Mouse (Mus musculus) heart, adult 11 months (tissue): ENCODE measurements at regions not wholly inside any gene's neighbourhood (a gene's known extent, or its start where the extent isn't known, plus 50 kb on each side); places are given as distances from the start of the nearest gene placed in this dataset.

ENCODE experiments used
- DNase-seq: peaks from one replicate; pipeline ENCODE4 v3.0.0; 2022

DNA sequence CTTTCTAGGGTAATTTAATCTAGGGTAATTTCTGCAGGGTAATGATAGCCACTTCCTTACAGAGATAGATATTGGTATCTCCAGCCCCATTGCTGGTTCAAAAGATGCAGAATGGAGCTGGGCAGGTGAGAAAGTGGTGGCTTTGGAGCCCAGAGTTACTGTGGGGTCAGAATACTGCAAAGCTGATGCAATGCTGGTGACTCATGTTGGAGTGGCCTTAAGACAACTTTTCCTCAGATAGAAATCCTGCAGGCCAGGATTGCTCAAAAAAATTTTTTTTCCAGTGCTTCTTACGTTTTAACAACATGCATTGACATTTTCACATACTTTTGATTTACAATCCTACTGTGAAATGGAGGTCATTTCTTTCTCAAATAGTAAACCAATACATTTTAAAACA is 305.8 kb downstream of the Isl1 start:
- peak; percentile 31 for DNase-seq

GRCm38 (mm10) chr13:116002391-116002899 is 307.0 kb downstream of the Isl1 start:
- peak; percentile 74 for DNase-seq

DNA sequence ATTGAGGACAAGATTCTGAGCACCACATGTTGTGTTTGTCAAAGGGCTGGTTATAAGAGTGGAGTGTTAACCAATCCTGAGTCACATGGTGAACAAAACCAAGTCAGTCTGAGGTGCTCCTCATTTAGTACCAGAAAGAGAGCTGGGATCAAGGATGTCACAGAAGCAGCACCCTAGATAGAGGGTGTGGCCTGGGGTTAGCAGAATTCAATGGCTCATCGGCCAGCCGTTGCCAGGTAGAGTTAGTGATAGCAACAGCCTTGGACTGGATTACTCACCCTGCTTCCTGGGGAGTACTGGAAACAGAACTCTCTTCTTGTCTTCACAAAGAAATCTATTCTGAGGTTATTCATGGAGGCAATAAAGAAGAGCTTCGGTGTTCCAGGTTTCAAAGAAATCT is 318.9 kb downstream of the Isl1 start:
- no peak for DNase-seq

DNA sequence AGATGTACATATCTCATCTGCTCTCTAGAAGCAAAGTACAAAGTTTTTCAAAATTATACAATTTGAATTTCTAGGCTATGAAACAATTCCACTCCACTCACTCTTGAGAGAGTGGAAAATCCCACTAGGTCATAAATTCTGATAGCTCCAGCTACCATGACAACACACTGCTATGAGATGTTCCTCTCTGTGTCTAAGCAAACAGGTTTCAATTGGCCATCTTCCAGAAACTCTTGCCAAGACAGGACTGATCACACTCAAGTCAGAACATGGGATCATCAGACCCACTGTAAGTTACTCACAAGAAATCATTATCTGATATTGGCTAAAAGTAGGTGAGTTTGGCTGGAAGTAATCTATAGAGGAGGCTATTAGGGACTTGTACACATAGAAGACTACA is 320.4 kb downstream of the Isl1 start:
- no peak for DNase-seq

- DNase-seq = no peak
These were observed 323.2 kb downstream of the Isl1 start for GRCm38 (mm10) chr13:115986282-115986681.

- no peak for DNase-seq
These were observed 323.8 kb downstream of the Isl1 start for GRCm38 (mm10) chr13:115985715-115986114.

GRCm38 (mm10) chr13:115977890-115978203 is 331.6 kb downstream of the Isl1 start:
- no peak for DNase-seq

GRCm38 (mm10) chr13:115977118-115977889 is 332.2 kb downstream of the Isl1 start:
- DNase-seq = no peak
